Mouse (Mus musculus) gastrocnemius, adult 2 months (tissue): Measurements from ENCODE around the gene Grap2. TPM values are rescaled to one million over a fixed set of nuclear protein-coding genes. Genes with fewer than 3 reads are reported as not detected.

Experiments
- DNase-seq: peaks from one replicate; pipeline ENCODE4 v3.0.0; 2022
- H3K27ac ChIP-seq: fragments of 200-600 bp; 2 replicates; pipeline ENCODE4 v1.8.1; 2022; ENCODE audit warnings: mild to moderate bottlenecking
- H3K4me3 ChIP-seq: fragments of 200-600 bp; 2 replicates; pipeline ENCODE4 v1.8.1; 2022; ENCODE audit warnings: mild to moderate bottlenecking, moderate library complexity
- CTCF ChIP-seq: fragments of 200-600 bp; IDR thresholded peaks from 2 replicates; pipeline ENCODE4 v1.8.1; 2022; ENCODE audit warnings: antibody characterized with exemption, mild to moderate bottlenecking, moderate library complexity
- intact Hi-C: fragments of 180-260 bp; cut with DNase I; formaldehyde crosslinking; loops from one replicate; pipeline ENCODE4 v1.15.1; 2025
- total RNA-seq, 2 experiments: library from RNA; stranded (reverse); gene quantifications; 2 replicates each; pipeline ENCODE4 v1.2.3; 2021

The Grap2 gene
- total RNA-seq, 2 experiments from 2014 or later, result 0.31 TPM; not detected in 1

GRCm38 (mm10) chr15:80593877-80594276 lies 21.5 kb downstream of the Grap2 start:
- H3K27ac ChIP-seq, result no peak overlapping the region
- DNase-seq, result no peak
- intact Hi-C loops, result no loop called here

GRCm38 (mm10) chr15:80598750-80599149 lies 26.4 kb downstream of the Grap2 start:
- peak overlapping the region; percentile 44 for H3K4me3 ChIP-seq
- H3K27ac ChIP-seq, result no peak overlapping the region
- intact Hi-C loops, result no loop called here
- no peak for DNase-seq
- no peak for TF ChIP-seq CTCF

More at GRCm38 (mm10) chr15:80593877-80594276, 21.5 kb downstream of the Grap2 start:
- TF ChIP-seq CTCF, result no peak
- H3K4me3 ChIP-seq, result no peak overlapping the region

DNA sequence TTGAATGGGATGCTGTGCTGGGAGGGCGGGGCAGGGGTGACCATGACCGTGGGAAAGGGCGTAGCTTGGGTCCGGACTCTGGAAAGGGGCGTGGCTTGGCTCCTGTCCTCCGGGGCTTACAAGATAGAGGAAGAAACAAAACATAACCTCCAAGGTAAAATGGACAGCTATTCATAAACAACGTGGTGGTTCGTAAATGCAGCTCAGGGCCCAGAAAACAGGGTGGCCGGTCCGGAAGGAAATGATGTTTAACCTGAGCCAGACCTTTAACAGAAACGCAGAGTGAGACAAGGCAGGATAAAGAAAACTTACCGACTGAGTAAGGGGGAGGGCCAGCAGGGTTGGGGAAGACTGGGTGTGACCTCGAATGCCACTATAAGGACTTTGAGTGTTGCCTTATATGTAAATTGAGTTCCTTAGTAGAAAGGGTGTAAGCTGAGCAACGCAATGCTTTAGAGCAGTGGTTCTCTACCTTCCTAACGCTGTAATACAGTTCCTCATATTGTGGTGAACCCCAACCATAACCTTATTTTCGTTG lies 26.9 kb downstream of the Grap2 start:
- no peak for TF ChIP-seq CTCF
- intact Hi-C loops, result no loop called here
- no peak overlapping the region for H3K27ac ChIP-seq
- peak; percentile 62 for DNase-seq
- H3K4me3 ChIP-seq, result peak overlapping the region; percentile 44

- no peak for TF ChIP-seq CTCF
- Histone ChIP-seq H3K4me3 (no peak overlapping the region), H3K27ac (no peak overlapping the region)
- intact Hi-C loops, result no loop called here
- DNase-seq, result no peak
Measured at GRCm38 (mm10) chr15:80599843-80600242, 27.4 kb downstream of the Grap2 start.

DNA sequence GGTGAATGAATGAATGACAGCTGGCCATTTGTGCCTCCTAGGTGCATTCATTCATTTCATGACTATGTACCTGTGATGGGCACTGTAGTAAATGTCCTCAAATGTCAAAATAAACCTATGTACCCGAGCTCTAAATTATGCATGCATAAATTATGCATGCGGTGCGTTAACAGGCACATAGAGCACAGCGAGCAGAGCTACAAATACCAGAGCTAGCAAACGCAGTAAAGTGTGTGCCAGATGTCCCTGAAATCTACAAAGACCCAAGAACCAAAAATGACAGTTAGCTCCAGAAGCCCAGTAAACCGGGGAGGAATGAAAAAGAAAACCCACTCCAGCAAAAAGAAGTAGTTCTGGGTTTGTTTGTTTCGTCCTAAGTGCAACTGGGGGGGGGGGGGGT lies 29.1 kb downstream of the Grap2 start:
- TF ChIP-seq CTCF, result no peak
- intact Hi-C loops, result no loop called here
- Histone ChIP-seq H3K4me3 (no peak overlapping the region), H3K27ac (no peak overlapping the region)
- no peak for DNase-seq

DNA sequence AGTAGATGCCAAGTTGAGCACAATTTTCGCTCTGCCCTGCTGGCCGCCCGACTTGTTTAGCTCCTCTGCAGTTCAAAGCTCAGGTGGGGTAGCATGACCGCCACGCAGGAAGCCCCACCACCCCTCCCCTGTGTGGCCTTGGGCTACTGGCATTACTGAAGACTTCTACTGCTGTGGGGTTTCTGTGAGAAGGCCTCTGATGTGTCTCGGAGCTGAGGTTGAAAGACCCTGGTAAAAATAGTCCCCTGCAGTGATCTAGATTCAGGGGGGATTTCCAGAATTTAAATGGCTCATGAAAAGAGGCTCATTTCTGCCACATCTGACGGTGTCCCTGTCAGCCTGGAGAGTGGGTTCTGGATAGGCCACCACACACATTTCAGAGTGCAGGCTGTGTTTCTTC lies 30.1 kb downstream of the Grap2 start:
- Histone ChIP-seq H3K27ac (no peak overlapping the region), H3K4me3 (no peak overlapping the region)
- intact Hi-C loops, result no loop called here
- no peak for TF ChIP-seq CTCF
- no peak for DNase-seq

DNA sequence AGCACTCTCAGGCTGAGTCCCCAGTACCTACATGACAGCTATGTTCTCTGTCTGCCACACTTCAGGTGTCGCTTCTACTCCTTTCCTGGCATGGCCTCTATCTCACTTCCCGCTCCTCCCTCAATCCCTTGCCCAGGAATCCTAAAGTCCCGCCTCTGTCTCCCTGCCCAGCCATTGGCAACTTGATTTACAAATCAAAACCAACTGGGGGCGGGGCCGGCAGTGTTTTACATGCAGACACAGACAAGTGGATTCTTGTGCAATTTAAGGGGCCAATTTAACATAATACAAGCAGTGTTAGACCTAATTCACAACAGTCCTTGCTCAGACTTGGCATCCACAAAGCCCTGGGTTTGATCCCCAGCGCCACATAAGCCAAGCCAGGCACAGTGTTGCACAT lies 31.6 kb downstream of the Grap2 start:
- H3K27ac ChIP-seq, result no peak overlapping the region
- intact Hi-C loops, result no loop called here
- no peak overlapping the region for H3K4me3 ChIP-seq
- DNase-seq, result no peak
- TF ChIP-seq CTCF, result no peak

DNA sequence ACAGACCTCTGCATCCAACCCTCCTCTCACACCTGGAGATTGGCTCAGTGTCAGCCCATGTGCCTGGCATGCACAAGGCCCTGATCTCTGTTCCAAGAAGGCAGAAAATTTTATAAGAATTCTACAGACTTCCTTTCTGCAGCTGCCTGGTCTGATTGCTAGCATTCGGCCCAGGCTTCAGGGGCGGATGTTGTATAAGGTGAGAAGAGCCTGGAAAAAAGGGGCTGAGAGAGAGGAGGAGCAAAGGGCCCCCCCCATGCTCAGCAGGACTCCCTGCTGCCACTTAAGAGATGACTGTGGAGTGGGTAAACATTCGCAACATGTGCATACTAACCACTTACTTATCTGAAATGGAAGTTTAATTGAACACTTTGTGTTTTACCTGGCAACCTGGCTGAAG lies 35.6 kb downstream of the Grap2 start:
- TF ChIP-seq CTCF, result no peak
- Histone ChIP-seq H3K4me3 (no peak overlapping the region), H3K27ac (no peak overlapping the region)
- intact Hi-C loops, result no loop called here
- DNase-seq, result no peak

GRCm38 (mm10) chr15:80610335-80610734 lies 37.9 kb downstream of the Grap2 start:
- DNase-seq, result no peak
- no peak for TF ChIP-seq CTCF
- H3K27ac ChIP-seq, result no peak overlapping the region
- no peak overlapping the region for H3K4me3 ChIP-seq
- intact Hi-C loops, result no loop called here

GRCm38 (mm10) chr15:80611478-80611877 lies 39.1 kb downstream of the Grap2 start:
- DNase-seq, result no peak
- intact Hi-C loops, result no loop called here
- H3K27ac ChIP-seq, result no peak overlapping the region

GRCm38 (mm10) chr15:80613904-80614303 lies 41.5 kb downstream of the Grap2 start:
- Histone ChIP-seq H3K4me3 (no peak overlapping the region), H3K27ac (no peak overlapping the region)
- DNase-seq, result no peak
- TF ChIP-seq CTCF, result no peak
- intact Hi-C loops, result no loop called here

More at GRCm38 (mm10) chr15:80611478-80611877, 39.1 kb downstream of the Grap2 start:
- H3K4me3 ChIP-seq, result no peak overlapping the region
- no peak for TF ChIP-seq CTCF

DNA sequence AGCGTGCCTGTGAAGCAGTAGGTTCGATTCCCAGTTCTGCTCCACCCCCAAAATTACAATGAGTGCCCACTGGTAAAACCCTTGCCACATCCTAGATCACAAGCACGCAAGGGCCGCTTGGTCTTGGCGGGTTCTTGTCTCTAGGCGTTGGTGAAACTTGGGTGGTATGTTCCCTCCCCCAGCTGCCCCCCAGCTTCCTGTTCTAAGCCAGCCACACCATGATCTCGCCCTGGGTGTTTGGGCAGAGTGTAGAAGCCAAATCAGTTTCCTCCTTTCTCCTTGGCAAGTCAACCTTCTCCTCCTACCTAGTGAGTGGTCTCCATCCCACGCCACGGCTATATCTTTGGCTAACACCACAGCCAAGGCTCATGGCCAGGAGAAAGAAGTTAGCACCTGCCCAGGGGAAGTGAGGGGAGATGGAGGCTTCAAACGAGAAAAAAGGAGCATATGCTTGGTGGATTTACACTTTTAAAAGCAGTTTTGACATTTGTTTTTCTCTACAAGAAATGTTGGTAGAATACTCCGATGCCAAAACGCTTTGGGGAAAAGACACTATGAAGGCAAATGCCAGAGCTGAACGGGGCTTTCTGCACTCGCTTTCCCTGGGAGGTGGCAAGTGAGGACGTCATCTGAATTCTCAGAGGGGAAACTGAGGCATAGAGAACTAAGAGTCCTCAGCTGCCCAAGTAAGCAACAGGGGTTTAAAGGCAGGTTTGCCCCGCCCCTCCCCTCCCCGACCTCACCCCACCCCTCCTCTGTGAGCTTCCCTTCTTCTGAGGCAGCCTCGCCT lies 42.3 kb downstream of the Grap2 start:
- Histone ChIP-seq H3K27ac (no peak overlapping the region), H3K4me3 (no peak overlapping the region)
- no peak for TF ChIP-seq CTCF
- no peak for DNase-seq
- intact Hi-C loops, result no loop called here

DNA sequence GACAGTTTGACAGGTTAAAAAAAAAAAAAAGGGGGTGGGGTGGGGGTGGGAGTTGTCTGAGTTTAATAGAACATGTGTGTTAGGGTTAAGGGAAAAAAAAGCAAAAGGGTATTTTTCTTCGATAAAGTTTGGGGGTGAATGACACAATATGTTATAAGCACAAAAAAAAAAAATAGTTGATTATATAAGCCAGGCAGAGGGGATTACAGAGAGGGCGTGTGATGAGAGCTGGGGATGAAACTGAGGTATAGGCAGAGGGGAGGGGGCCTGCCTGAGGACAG lies 42.8 kb downstream of the Grap2 start:
- no peak for DNase-seq
- Histone ChIP-seq H3K4me3 (no peak overlapping the region), H3K27ac (no peak overlapping the region)
- intact Hi-C loops, result no loop called here
- TF ChIP-seq CTCF, result no peak
